Mouse (Mus musculus) embryo, embryonic 9.5 days (tissue): ENCODE results near the gene Armcx3.
"Not testable (repeated sequence)": the region's sequence is repeated elsewhere in the genome, so short reads cannot be mapped to it uniquely, and the experiment has no call there.

Experiments used
- DNase-seq: peaks from one replicate; pipeline ENCODE4 v3.0.0-alpha.2; 2017; ENCODE audit errors: extremely low spot score

Gene Armcx3

GRCm38 (mm10) chrX:134756434-134757292 is at the start of gene Armcx3:
Gene Armcx3, plus strand, starts transcription at chrX:134756595.
- peak; percentile 55 for DNase-seq

- DNase-seq = peak; percentile 19
These were observed 39.5 kb upstream of the Armcx3 start for GRCm38 (mm10) chrX:134716863-134717262.

DNA sequence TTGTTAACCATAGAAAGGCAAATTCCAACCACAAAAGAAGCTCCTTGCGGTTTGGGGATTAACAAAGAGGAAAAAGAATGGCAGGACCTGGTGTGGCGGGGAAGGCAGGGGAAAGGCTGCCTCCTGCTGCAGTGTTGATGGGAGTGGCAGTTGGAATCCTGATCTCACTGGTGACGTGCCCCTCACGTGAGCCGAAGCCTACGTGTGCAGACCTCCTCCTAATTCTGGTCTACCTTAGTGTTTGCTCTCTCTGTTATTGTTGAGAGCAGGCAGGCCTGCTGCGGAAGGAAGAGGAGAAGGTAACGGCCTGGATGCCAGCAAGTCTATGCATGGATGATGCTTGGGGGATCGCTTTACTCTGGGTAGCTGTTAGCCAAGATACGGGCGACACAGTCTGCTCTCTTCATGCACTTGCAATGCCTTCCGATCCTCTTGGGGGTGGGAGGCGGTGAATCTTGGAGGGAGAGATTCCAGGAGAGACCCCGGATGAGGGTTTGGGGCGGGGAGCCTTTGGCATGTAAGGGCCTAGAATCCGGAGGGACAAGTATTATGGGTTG is 38.6 kb upstream of the Armcx3 start, which contains the start of gene Armcx1:
Armcx1 (plus strand) TSS at position 212 of the 557 bp plus-strand sequence.
- DNase-seq = peak; percentile 76

DNA sequence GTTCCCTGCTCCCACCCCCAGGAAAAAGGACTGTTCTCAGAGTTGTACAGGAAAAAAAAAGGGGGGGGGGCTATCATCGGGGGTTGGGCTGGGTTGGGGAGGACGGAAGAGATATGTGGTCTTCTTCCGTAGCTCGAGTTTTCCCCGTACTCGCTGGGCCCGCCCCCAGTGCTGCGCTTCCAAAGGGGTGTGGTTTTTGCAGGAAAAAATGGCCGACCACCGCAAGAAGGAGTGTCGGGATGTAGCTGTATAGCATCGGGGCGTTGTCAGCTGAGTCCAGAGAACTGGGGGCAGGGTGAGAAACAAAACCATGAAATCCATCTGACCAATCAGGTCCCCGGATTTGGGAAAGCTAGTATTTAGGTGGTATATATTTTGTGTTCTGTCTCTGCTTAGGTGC is 37.9 kb upstream of the Armcx3 start:
- DNase-seq = peak; percentile 61

- peak; percentile 7 for DNase-seq
These were observed 32.6 kb upstream of the Armcx3 start for GRCm38 (mm10) chrX:134723762-134724161.

DNA sequence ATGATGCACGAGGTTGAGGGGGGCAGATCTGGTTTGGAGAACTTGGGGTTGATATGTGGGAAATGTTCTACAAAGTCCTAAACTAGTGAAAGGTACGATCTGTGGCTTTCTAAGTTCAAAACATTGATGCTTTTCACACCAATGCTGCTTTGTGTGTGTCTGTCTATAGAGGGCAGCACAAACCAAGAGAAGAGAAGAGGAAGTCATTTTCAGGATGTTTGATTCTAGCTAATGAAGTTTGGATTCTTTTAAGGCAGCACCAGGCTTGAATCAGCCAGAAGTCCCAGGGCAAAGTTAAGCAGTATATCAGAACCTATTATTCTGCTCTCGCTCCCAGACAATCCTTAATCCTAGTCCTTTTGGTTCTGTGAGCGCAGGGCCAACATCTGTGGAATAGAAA is 26.6 kb upstream of the Armcx3 start:
- DNase-seq = no peak

GRCm38 (mm10) chrX:134737796-134738195 is 18.6 kb upstream of the Armcx3 start:
- no peak for DNase-seq

DNA sequence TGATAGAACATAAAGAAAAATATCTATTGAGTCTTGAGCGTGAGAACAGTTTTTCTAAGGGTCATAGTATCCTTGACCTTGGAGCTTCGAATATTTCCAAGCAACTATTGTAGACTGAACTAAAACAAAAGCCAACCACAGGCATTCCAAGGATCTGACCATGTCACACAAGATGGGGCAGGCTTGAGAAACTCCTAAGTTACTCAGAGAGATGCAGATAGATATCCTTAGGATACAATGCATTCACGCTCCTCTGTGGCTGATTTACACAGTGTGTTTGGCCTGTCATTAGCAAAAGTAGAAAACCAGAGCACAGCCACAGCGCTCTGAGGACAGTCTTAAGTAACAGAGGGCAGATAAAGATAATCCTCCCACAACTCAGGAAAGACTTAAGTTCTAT is 17.2 kb upstream of the Armcx3 start:
- DNase-seq = no peak

DNA sequence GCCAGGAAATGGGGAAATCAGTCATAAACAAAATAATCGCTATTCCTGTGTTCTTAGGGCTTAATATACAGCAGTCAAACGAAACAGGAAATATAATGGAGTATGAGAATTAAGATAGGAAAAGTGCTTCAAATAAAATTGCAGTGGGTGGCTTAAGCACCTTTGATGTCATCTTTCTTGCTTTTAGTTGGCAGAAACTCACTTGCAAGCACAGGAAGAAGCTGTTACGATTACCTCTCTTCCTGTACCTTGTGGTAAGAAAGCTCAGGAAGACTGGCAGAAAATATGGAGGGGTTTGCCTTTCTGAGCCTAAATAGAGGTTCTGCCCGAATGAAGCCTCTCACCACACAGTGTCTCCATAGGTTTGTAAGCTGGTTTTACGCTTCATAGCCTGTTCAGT is 14.5 kb upstream of the Armcx3 start:
- DNase-seq = no peak

- peak; percentile 35 for DNase-seq
These were observed 9.9 kb upstream of the Armcx3 start for GRCm38 (mm10) chrX:134746459-134746858.

GRCm38 (mm10) chrX:134750764-134751592 is 5.4 kb upstream of the Armcx3 start, which contains the start of gene Armcx6:
Gene Armcx6, minus strand, starts transcription at chrX:134751417.
- peak; percentile 56 for DNase-seq

GRCm38 (mm10) chrX:134751910-134752309 is 4.5 kb upstream of the Armcx3 start:
- no peak for DNase-seq

DNA sequence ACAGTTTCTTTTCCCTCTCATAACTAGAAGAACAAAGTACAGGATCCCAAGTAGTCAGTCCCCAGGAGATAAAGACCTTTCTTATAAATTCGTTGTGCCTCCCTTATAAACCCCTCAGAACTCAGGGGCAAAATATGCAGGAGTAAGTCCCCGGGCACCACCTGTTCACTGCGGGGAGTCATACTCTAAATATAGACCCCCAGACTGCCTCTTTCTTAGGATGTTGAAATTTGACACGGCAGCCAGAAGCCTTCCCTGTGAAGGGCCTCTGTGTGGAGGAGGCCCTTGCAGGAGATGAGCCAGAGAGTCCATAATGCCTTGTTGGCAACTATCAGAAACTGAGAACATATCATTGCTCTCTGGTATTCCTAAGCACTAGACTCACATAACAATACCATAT is 3.8 kb upstream of the Armcx3 start:
- no peak for DNase-seq

DNA sequence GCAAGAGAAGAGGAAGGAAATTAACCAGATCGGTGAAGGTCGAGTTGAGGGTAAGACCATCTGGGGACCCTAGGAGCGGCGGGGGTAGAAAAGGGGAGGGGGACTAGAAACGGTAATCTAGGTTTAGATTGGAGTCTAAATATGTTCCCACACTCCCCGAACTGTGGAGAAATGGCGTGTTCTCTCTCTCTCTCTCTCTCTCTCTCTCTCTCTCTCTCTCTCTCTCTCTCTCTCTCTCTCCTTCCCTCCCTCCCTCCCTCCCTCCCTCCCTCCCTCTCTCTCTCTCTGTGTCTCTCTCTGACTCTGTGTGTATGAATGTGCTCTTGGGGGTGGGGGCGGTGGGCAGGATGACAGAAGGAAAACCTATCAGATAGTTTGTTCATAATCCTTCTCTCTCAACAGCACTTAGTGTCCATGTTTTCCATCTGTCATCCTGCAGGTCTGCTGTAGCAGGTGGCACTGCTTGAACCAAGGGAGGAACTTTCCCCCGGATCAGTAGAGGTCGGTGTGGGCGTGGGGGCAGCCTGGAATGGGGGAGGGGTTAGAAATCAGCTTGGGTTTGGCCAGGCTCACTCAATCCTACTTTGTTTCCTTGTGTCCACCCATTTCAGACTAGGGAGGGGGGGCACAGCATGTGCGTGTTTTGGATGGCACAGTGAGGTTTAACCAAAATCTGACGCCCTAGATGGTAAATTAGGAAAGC is 1.0 kb downstream of the Armcx3 start:
- no peak for DNase-seq

GRCm38 (mm10) chrX:134763428-134764198 is 7.2 kb downstream of the Armcx3 start:
- not testable (repeated sequence) for DNase-seq

DNA sequence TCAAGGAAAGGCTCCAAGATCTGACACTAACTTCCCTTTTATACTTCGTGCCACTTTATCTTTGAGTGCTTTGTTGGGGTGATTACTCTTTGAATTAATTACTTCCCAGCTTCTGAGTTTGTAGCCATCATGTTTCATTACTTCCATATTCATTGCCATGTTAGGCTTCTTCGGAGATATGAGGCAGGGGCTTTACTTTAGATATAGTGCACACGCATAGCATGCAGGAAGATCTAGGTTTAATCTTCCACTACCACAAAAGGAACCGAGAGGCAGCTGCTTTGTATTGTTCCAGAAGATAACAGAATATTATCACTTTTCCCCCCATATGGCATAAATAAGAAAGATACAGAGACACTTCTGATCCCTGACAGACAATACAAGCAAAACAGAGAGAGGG is 31.3 kb downstream of the Armcx3 start:
- no peak for DNase-seq

- peak; percentile 46 for DNase-seq
These were observed 51.7 kb downstream of the Armcx3 start for GRCm38 (mm10) chrX:134807833-134808754.

- peak; percentile 70 for DNase-seq
These were observed 52.4 kb downstream of the Armcx3 start, which contains the start of gene Armcx2 for GRCm38 (mm10) chrX:134808755-134809224. Gene Armcx2, minus strand, starts transcription at chrX:134809221.
